Mouse (Mus musculus) lung, embryonic 15.5 days (tissue): ENCODE measurements around the gene AC140267.1. TPM values are rescaled to one million over a fixed set of nuclear protein-coding genes. Genes with fewer than 3 reads are reported as not detected.

Source experiments
- ATAC-seq: fragments of 200-750 bp; cut with Nextera tagmentation; 2 replicates; pipeline ENCODE4 v1.8.0; 2017; ENCODE audit warnings: moderate number of reproducible peaks, borderline replicate concordance; ENCODE audit not compliant: low FRiP score, low TSS enrichment; ENCODE audit errors: extremely low read depth
- H3K27ac ChIP-seq: fragments of 300-500 bp; sonication (generic); 2 replicates; pipeline ENCODE4 v1.5.1; 2015; ENCODE audit warnings: moderate library complexity, mild to moderate bottlenecking, inconsistent platforms
- H3K27me3 ChIP-seq: fragments of 300-500 bp; sonication (generic); 2 replicates; pipeline ENCODE4 v1.6.1; 2015; ENCODE audit warnings: inconsistent platforms
- H3K36me3 ChIP-seq: fragments of 300-500 bp; sonication (generic); 2 replicates; pipeline ENCODE4 v1.6.1; 2015; ENCODE audit warnings: inconsistent platforms
- H3K4me1 ChIP-seq: fragments of 300-500 bp; sonication (generic); 2 replicates; pipeline ENCODE4 v1.6.1; 2015; ENCODE audit warnings: inconsistent platforms
- H3K4me2 ChIP-seq: fragments of 300-500 bp; sonication (generic); 2 replicates; pipeline ENCODE4 v1.6.1; 2015; ENCODE audit warnings: inconsistent platforms, mild to moderate bottlenecking, moderate library complexity
- H3K4me3 ChIP-seq: fragments of 300-500 bp; sonication (generic); 2 replicates; pipeline ENCODE4 v1.5.1; 2015; ENCODE audit warnings: mild to moderate bottlenecking, inconsistent platforms
- H3K9ac ChIP-seq: fragments of 300-500 bp; sonication (generic); 2 replicates; pipeline ENCODE4 v1.6.1; 2015; ENCODE audit warnings: inconsistent platforms
- H3K9me3 ChIP-seq: fragments of 300-500 bp; sonication (generic); 2 replicates; pipeline ENCODE4 v1.6.1; 2016; ENCODE audit warnings: inconsistent platforms
- WGBS: fragments of 180-500 bp; shearing (Covaris S2); methylation state at CpG from one replicate; pipeline ENCODE4 v1.1.7; 2015; 5-methylcytosine and 5-hydroxymethylcytosine counted together
- polyA plus RNA-seq: library from polyadenylated mRNA; unstranded; fragments of >200 nt; fragmentation: Nextera tagmentation; extraction: Ambion mirVana; gene quantifications from 2 replicates; pipeline ENCODE4 v1.2.1, GENCODE M21; 2015

AC140267.1 gene
- polyA plus RNA-seq, 1 experiment from 2014 or later = not detected

- WGBS = under 1% methylated on average over 6 of the region's 6 CpGs
- Histone ChIP-seq H3K36me3 (no peaks in the 10 kb centered on the region), H3K27me3 (peaks cover 14% of the 10 kb centered on the region; the same call in 1 of the 2 replicates), H3K4me1 (no peaks in the 10 kb centered on the region), H3K4me3 (no peak overlapping the region), H3K9me3 (no peaks in the 10 kb centered on the region), H3K9ac (no peak overlapping the region), H3K4me2 (no peak overlapping the region), H3K27ac (no peak overlapping the region)
- ATAC-seq = no peak
Measured at GRCm38 (mm10) chr15:80277625-80278024, 42.0 kb downstream of the AC140267.1 start.

GRCm38 (mm10) chr15:80278121-80278759 is 42.6 kb downstream of the AC140267.1 start:
- WGBS = 48% methylated on average over 5 of the region's 5 CpGs
- H3K4me1 ChIP-seq = no peaks in the 10 kb centered on the region
- no peak overlapping the region for H3K27ac ChIP-seq
- no peak overlapping the region for H3K4me2 ChIP-seq
- H3K9me3 ChIP-seq = no peaks in the 10 kb centered on the region
- peaks cover 18% of the 10 kb centered on the region for H3K27me3 ChIP-seq
- no peak overlapping the region for H3K9ac ChIP-seq
- ATAC-seq = no peak
- H3K4me3 ChIP-seq = no peak overlapping the region
- H3K36me3 ChIP-seq = no peaks in the 10 kb centered on the region

- Histone ChIP-seq H3K27ac (no peak overlapping the region), H3K4me3 (no peak overlapping the region), H3K9ac (no peak overlapping the region), H3K9me3 (no peaks in the 10 kb centered on the region), H3K4me2 (no peak overlapping the region), H3K4me1 (no peaks in the 10 kb centered on the region), H3K27me3 (peaks cover 26% of the 10 kb centered on the region), H3K36me3 (no peaks in the 10 kb centered on the region)
- no peak for ATAC-seq
- WGBS = 67% methylated on average over 2 of the region's 2 CpGs
Measured at GRCm38 (mm10) chr15:80279053-80279452, 43.4 kb downstream of the AC140267.1 start.

- H3K27me3 ChIP-seq = peaks cover 42% of the 10 kb centered on the region
- no peaks in the 10 kb centered on the region for H3K36me3 ChIP-seq
- WGBS = 22% methylated on average over 6 of the region's 6 CpGs
- H3K4me1 ChIP-seq = no peaks in the 10 kb centered on the region
- no peak overlapping the region for H3K4me3 ChIP-seq
- H3K9ac ChIP-seq = no peak overlapping the region
- no peaks in the 10 kb centered on the region for H3K9me3 ChIP-seq
- ATAC-seq = no peak
- no peak overlapping the region for H3K27ac ChIP-seq
- H3K4me2 ChIP-seq = no peak overlapping the region
Measured at GRCm38 (mm10) chr15:80280646-80281045, 45.0 kb downstream of the AC140267.1 start.

Other genes starting within 250 kb of the AC140267.1 start
- 8.4 TPM in 2 replicates for gene Pdgfb, start 220.9 kb upstream of the AC140267.1 start, polyA plus RNA-seq
- 18.8 and 20.6 TPM in 2 replicates for gene Syngr1, start 144.5 kb upstream of the AC140267.1 start, polyA plus RNA-seq
- 1,053 and 1,095 TPM in 2 replicates for gene Rpl3, start 144.0 kb upstream of the AC140267.1 start, polyA plus RNA-seq
- gene Tab1, start 102.7 kb upstream of the AC140267.1 start, polyA plus RNA-seq = 33.0 and 34.6 TPM in 2 replicates
- 4.9 and 5.2 TPM in 2 replicates for gene Mgat3, start 62.1 kb upstream of the AC140267.1 start, polyA plus RNA-seq
- 28.4 and 28.9 TPM in 2 replicates for gene Mief1, start 1.8 kb upstream of the AC140267.1 start, polyA plus RNA-seq
- gene Atf4, start 19.3 kb downstream of the AC140267.1 start, polyA plus RNA-seq = 121 and 124 TPM in 2 replicates
- gene Rps19bp1, start 28.5 kb downstream of the AC140267.1 start, polyA plus RNA-seq = 47.1 and 51.8 TPM in 2 replicates
- gene Cacna1i, start 51.4 kb downstream of the AC140267.1 start, polyA plus RNA-seq = not detected in 2 replicates